Mouse (Mus musculus): ENCODE measurements around the gene Daw1. TPM values are rescaled to one million over a fixed set of nuclear protein-coding genes. Genes with fewer than 3 reads are reported as not detected.
A peak's percentile ranks its signal among the peaks of the same experiment; 100 is the strongest.

Gene Daw1
- 0.46 and 0.74 TPM in 2 replicates for polyA plus RNA-seq (2012; rRNA removed)

GRCm38 (mm10) chr1:83159603-83160002 lies at the start of gene Daw1:
TSS of gene Daw1 (plus strand) at chr1:83159752.
- Histone ChIP-seq H3K27ac (ENCODE audit: insufficient read depth, low read length) (no peak within 1 kb of the TSS), H3K27me3 (ENCODE audit: control insufficient read depth, insufficient read depth, low read length) (no peaks in the 10 kb centered on the region)
- TF ChIP-seq POLR2A (IDR thresholded peaks at IDR 0.05; ENCODE audit: borderline replicate concordance, insufficient read depth, low read length) (no peak), CTCF (IDR thresholded peaks at IDR 0.05; ENCODE audit: borderline replicate concordance, insufficient read depth, low read depth, low read length) (no peak)

GRCm38 (mm10) chr1:83110992-83111391 lies 48.6 kb upstream of the Daw1 start:
- TF ChIP-seq POLR2A (IDR thresholded peaks at IDR 0.05; ENCODE audit: borderline replicate concordance, insufficient read depth, low read length) (no peak), CTCF (IDR thresholded peaks at IDR 0.05; ENCODE audit: borderline replicate concordance, insufficient read depth, low read depth, low read length) (no peak)
- Histone ChIP-seq H3K27ac (ENCODE audit: insufficient read depth, low read length) (no peak overlapping the region), H3K4me1 (ENCODE audit: control insufficient read depth, insufficient read depth, low read length) (no peaks in the 10 kb centered on the region), H3K27me3 (ENCODE audit: control insufficient read depth, insufficient read depth, low read length) (no peaks in the 10 kb centered on the region), H3K4me3 (replicated peaks; ENCODE audit: insufficient read depth, low read depth, low read length) (no peak overlapping the region)
- DNase-seq = no peak

More at GRCm38 (mm10) chr1:83159603-83160002, at the start of gene Daw1:
- Histone ChIP-seq H3K4me3 (replicated peaks; ENCODE audit: insufficient read depth, low read depth, low read length) (peak within 1 kb of the TSS; percentile 69), H3K4me1 (ENCODE audit: control insufficient read depth, insufficient read depth, low read length) (no peaks in the 10 kb centered on the region)
- peak; percentile 20 to 25 for DNase-seq
- WGBS = 1% methylated on average over 16 of the region's 16 CpGs

- TF ChIP-seq POLR2A (IDR thresholded peaks at IDR 0.05; ENCODE audit: borderline replicate concordance, insufficient read depth, low read length) (no peak), CTCF (IDR thresholded peaks at IDR 0.05; ENCODE audit: borderline replicate concordance, insufficient read depth, low read depth, low read length) (no peak)
- H3K27ac ChIP-seq (ENCODE audit: insufficient read depth, low read length) = no peak overlapping the region
- no peak for DNase-seq
- H3K4me1 ChIP-seq (ENCODE audit: control insufficient read depth, insufficient read depth, low read length) = no peaks in the 10 kb centered on the region
- no peaks in the 10 kb centered on the region for H3K27me3 ChIP-seq (ENCODE audit: control insufficient read depth, insufficient read depth, low read length)
- no peak overlapping the region for H3K4me3 ChIP-seq (replicated peaks; ENCODE audit: insufficient read depth, low read depth, low read length)
- WGBS = 58% methylated on average over 5 of the region's 5 CpGs
Measured at GRCm38 (mm10) chr1:83111726-83112125, 47.8 kb upstream of the Daw1 start.

- DNase-seq = no peak
- no peaks in the 10 kb centered on the region for H3K4me1 ChIP-seq (ENCODE audit: control insufficient read depth, insufficient read depth, low read length)
- no peaks in the 10 kb centered on the region for H3K27me3 ChIP-seq (ENCODE audit: control insufficient read depth, insufficient read depth, low read length)
- no peak within 1 kb of the TSS for H3K27ac ChIP-seq (ENCODE audit: insufficient read depth, low read length)
- TF ChIP-seq CTCF (IDR thresholded peaks at IDR 0.05; ENCODE audit: borderline replicate concordance, insufficient read depth, low read depth, low read length) = no peak
- no peak for TF ChIP-seq POLR2A (IDR thresholded peaks at IDR 0.05; ENCODE audit: borderline replicate concordance, insufficient read depth, low read length)
- H3K4me3 ChIP-seq (replicated peaks; ENCODE audit: insufficient read depth, low read depth, low read length) = no peak within 1 kb of the TSS
- 54% methylated on average over 8 of the region's 8 CpGs for WGBS
Measured at GRCm38 (mm10) chr1:83116447-83117137, 43.0 kb upstream of the Daw1 start, which contains the start of gene Ccl20. TSS of gene Ccl20 (plus strand) at chr1:83116766.

GRCm38 (mm10) chr1:83117217-83117616 lies 42.3 kb upstream of the Daw1 start:
- no peaks in the 10 kb centered on the region for H3K27me3 ChIP-seq (ENCODE audit: control insufficient read depth, insufficient read depth, low read length)
- no peak for DNase-seq
- TF ChIP-seq POLR2A (IDR thresholded peaks at IDR 0.05; ENCODE audit: borderline replicate concordance, insufficient read depth, low read length) (no peak), CTCF (IDR thresholded peaks at IDR 0.05; ENCODE audit: borderline replicate concordance, insufficient read depth, low read depth, low read length) (no peak)
- 92% methylated on average over 3 of the region's 3 CpGs for WGBS
- H3K4me1 ChIP-seq (ENCODE audit: control insufficient read depth, insufficient read depth, low read length) = no peaks in the 10 kb centered on the region
- H3K4me3 ChIP-seq (replicated peaks; ENCODE audit: insufficient read depth, low read depth, low read length) = no peak overlapping the region
- H3K27ac ChIP-seq (ENCODE audit: insufficient read depth, low read length) = no peak overlapping the region

- Histone ChIP-seq H3K4me1 (ENCODE audit: control insufficient read depth, insufficient read depth, low read length) (no peaks in the 10 kb centered on the region), H3K27me3 (ENCODE audit: control insufficient read depth, insufficient read depth, low read length) (no peaks in the 10 kb centered on the region), H3K4me3 (replicated peaks; ENCODE audit: insufficient read depth, low read depth, low read length) (no peak overlapping the region), H3K27ac (ENCODE audit: insufficient read depth, low read length) (no peak overlapping the region)
- TF ChIP-seq POLR2A (IDR thresholded peaks at IDR 0.05; ENCODE audit: borderline replicate concordance, insufficient read depth, low read length) = no peak
- no peak for TF ChIP-seq CTCF (IDR thresholded peaks at IDR 0.05; ENCODE audit: borderline replicate concordance, insufficient read depth, low read depth, low read length)
- 83% methylated on average over 7 of the region's 7 CpGs for WGBS
- no peak for DNase-seq
Measured at GRCm38 (mm10) chr1:83117661-83118060, 41.9 kb upstream of the Daw1 start.

- H3K27ac ChIP-seq (ENCODE audit: insufficient read depth, low read length) = no peak overlapping the region
- H3K4me1 ChIP-seq (ENCODE audit: control insufficient read depth, insufficient read depth, low read length) = no peaks in the 10 kb centered on the region
- no peak for TF ChIP-seq POLR2A (IDR thresholded peaks at IDR 0.05; ENCODE audit: borderline replicate concordance, insufficient read depth, low read length)
- no peak for TF ChIP-seq CTCF (IDR thresholded peaks at IDR 0.05; ENCODE audit: borderline replicate concordance, insufficient read depth, low read depth, low read length)
- no peak for DNase-seq
- H3K27me3 ChIP-seq (ENCODE audit: control insufficient read depth, insufficient read depth, low read length) = no peaks in the 10 kb centered on the region
- no peak overlapping the region for H3K4me3 ChIP-seq (replicated peaks; ENCODE audit: insufficient read depth, low read depth, low read length)
Measured at GRCm38 (mm10) chr1:83119903-83120302, 39.6 kb upstream of the Daw1 start.

GRCm38 (mm10) chr1:83120312-83120711 lies 39.2 kb upstream of the Daw1 start:
- Histone ChIP-seq H3K27me3 (ENCODE audit: control insufficient read depth, insufficient read depth, low read length) (no peaks in the 10 kb centered on the region), H3K27ac (ENCODE audit: insufficient read depth, low read length) (no peak overlapping the region), H3K4me3 (replicated peaks; ENCODE audit: insufficient read depth, low read depth, low read length) (no peak overlapping the region), H3K4me1 (ENCODE audit: control insufficient read depth, insufficient read depth, low read length) (no peaks in the 10 kb centered on the region)
- WGBS = 85% methylated on average over 3 of the region's 3 CpGs
- no peak for TF ChIP-seq POLR2A (IDR thresholded peaks at IDR 0.05; ENCODE audit: borderline replicate concordance, insufficient read depth, low read length)
- no peak for TF ChIP-seq CTCF (IDR thresholded peaks at IDR 0.05; ENCODE audit: borderline replicate concordance, insufficient read depth, low read depth, low read length)
- DNase-seq = no peak

Data from cerebellum, adult 2 months (tissue).